Mouse (Mus musculus): Measurements from ENCODE around the gene Popdc2.

The Popdc2 gene

GRCm38 (mm10) chr16:38400311-38400960 lies 38.4 kb downstream of the Popdc2 start:
- in situ Hi-C loops (cut with MboI, MseI): no loop called here

DNA sequence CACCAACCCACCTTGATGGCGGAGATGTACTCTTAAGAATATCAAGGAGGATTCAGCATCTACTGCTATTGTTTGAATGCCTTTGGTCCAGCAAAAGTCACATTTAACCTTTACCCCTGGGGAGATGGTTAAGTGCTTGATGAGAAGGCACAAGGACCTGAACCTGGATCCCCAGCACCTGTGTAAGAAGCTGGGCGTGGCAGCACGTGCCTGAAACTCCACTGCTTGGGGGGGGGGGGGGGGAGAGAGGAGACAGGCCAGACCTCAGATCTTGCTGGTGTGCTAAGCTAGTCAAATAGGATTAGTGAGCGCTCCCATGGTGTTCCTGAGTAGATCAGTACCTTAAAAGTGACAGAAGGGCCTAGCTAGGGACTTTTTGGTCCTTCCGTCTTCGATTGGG lies 39.5 kb downstream of the Popdc2 start:
- in situ Hi-C loops (cut with MboI, MseI): no loop called here

DNA sequence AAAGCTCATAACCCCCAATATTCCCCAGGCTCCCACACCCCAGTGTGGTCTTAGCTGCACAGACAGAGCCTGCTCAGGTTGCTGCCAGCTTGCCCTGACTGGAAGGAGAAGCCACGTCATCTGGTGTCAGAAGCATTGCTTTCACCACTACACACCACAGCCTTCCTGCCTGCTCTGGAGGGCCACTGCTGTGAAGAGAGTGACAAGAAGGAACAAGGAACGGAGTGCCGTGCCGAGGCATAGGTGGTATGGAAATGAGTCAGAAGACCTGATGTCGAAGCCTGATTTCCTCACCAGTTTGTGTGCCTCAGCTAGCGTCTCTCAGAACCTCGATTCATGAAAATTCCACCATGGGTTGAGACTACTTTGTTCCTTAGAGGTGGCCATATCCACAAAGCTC lies 41.6 kb downstream of the Popdc2 start:
- in situ Hi-C loops (cut with MboI, MseI): no loop called here

GRCm38 (mm10) chr16:38406293-38406692 lies 44.3 kb downstream of the Popdc2 start:
- in situ Hi-C loops (cut with MboI, MseI): no loop called here

DNA sequence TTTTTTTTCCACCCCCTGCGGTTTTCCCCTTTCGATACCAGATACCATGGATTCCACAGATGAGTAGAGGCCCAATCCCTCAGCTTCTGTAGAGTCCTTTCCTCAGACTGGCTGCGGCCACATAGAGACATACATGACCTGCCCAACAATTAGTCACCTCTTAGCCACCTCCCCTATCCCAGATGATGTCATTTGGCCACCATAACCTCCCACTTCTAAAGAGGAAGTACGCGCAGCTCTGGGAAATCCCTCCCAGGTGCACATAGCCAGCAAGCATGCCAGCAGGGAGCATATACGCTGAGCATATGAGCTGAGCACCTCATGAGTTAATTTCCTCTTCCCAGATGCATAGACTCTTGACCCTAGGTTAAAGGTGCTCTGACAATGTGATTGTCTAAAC lies 44.7 kb downstream of the Popdc2 start:
- in situ Hi-C loops (cut with MboI, MseI): no loop called here

GRCm38 (mm10) chr16:38407584-38407983 lies 45.6 kb downstream of the Popdc2 start:
- in situ Hi-C loops (cut with MboI, MseI): no loop called here

DNA sequence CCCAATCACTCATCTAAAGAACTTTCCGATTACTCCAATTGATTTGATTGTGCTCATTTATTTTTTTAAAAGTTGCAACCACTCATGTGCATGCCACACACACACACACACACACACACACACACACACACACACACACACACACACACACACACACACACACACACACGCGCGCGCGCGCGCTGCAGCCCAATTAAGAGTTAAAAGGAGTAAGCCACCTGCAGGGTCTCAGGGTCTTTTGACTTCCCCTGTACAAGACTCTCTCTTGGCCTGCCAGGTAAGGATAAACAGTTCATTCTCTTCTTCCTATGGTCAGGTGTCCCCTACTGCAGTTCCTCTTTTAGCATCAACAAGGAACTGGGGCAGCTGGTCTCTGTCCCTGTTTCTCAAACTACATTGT lies 46.4 kb downstream of the Popdc2 start:
- in situ Hi-C loops (cut with MboI, MseI): no loop called here

GRCm38 (mm10) chr16:38414953-38415352 lies 52.9 kb downstream of the Popdc2 start:
- in situ Hi-C loops (cut with MboI, MseI): no loop called here

- in situ Hi-C loops (cut with MboI, MseI): loop anchor here in 1 of 2 experiments (25.0 kb wide), 1 partner anchor 637 kb away; no protein-coding TSS in a partner anchor
These were observed 63.4 kb downstream of the Popdc2 start for GRCm38 (mm10) chr16:38425374-38425773.

- in situ Hi-C loops (cut with MboI, MseI): loop anchor here in 1 of 2 experiments (25.0 kb wide), 1 partner anchor 637 kb away; no protein-coding TSS in a partner anchor
These were observed 63.8 kb downstream of the Popdc2 start for GRCm38 (mm10) chr16:38425799-38426198.

All from T-helper 17 cell (primary cell).